In the genomic region with DNA sequence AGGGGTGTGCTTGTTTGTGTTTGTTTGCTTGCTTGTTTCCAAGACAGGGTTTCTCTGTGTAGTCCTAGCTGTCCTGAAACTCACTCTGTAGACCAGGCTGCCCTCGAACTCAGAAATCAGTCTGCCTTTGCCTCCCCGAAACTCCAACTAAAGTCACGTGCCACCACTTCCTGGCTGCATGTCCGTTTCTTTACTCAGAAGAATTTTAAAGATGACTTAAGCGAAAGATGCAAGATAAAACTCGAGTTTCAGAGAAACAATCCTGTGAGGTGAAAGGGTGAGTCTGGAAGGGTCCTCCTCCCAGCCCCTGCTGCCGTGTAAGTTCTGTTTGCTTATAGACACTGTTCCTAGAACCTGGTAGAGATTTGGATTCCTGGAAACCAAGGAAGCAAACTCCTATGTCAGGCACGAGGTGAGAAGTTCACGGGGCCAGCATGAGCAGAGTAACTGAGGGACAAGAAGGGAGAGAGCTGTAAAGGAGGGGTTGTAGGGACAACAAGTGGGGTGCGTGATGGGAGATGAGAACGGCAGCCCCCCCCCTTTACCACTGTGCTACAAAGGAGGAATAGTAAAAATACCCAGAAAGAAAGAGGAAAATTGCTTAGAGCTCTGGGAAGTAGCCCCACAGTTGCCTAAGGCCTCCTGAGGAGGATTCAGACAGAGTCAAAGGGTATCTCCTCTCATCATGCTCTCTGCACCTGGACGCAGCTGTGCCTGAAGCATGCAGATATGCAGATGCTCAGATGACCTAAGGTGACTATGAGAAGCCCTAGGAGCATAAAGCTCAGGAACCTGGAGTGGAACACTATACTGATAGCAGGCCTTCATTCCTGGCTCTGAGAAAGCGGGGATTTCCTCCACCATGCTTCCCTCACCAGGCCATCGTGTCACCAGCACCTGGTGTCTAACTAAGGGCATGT, we compare ENCODE assay signal across 21 mouse cellular contexts. TPM values are rescaled to one million over a fixed set of nuclear protein-coding genes. Genes with fewer than 3 reads are reported as not detected.
A peak's percentile ranks its signal among the peaks of the same experiment; 100 is the strongest.
DNase-seq lines count a peak whose midpoint lies in the region; ATAC-seq and TF ChIP-seq lines count a peak whose summit lies in the region.
"Had no signal": no experiment of that assay in that cellular context is flagged by ENCODE, and none has a peak within 500 bp of the region (broad histone marks: within the 10 kb centered on the region; RNA-seq: fewer than 3 reads in every experiment).

No protein-coding gene starts in this region.

- H3K36me3 ChIP-seq in liver, postnatal 0 days (replicated peaks; ENCODE audit: insufficient read depth, low read length), result no peaks in the 10 kb centered on the region
- no peaks in the 10 kb centered on the region for H3K36me3 ChIP-seq in liver, embryonic 12.5 days
- H3K36me3 ChIP-seq in G1E (replicated peaks), result no peaks in the 10 kb centered on the region
- H3K36me3 ChIP-seq: hindbrain, embryonic 13.5 days; intestine, embryonic 15.5 days; midbrain, embryonic 15.5 days; neural tube, embryonic 13.5 days had no signal

- no peak overlapping the region for H3K4me2 ChIP-seq in liver, postnatal 0 days (ENCODE audit: low read depth, low read length)
- no peak overlapping the region for H3K4me2 ChIP-seq in liver, embryonic 12.5 days
- H3K4me2 ChIP-seq: forebrain, embryonic 13.5 days; hindbrain, embryonic 13.5 days; intestine, embryonic 15.5 days; midbrain, embryonic 15.5 days; neural tube, embryonic 13.5 days had no signal

- no peak for TF ChIP-seq EP300 in liver, postnatal 0 days (IDR thresholded peaks at IDR 0.05; ENCODE audit: low read depth)

- no peak for DNase-seq in liver, postnatal 0 days
- DNase-seq in G1E (ENCODE audit: low spot score), result peak; percentile 41
- peak; percentile 87 for DNase-seq in yolk sac, embryonic 10.5 days (ENCODE audit: low spot score)
- DNase-seq in testis, postnatal 14 days (ENCODE audit: low spot score), result no peak
- DNase-seq in adrenal gland, postnatal 10 days, result no peak
- DNase-seq: adrenal gland, postnatal 14 days; cerebellum, adult 8-10 months; cerebellum, postnatal 36 days; gastrocnemius, postnatal 10 days; kidney, adult 8-10 months; kidney, postnatal 14 days; right cerebral cortex, postnatal 4 days; thymus, adult 18-20 months had no signal

- H3K4me1 ChIP-seq in liver, postnatal 0 days (ENCODE audit: insufficient read depth), result peaks cover 27% of the 10 kb centered on the region
- H3K4me1 ChIP-seq in liver, embryonic 12.5 days, result peaks cover 12% of the 10 kb centered on the region
- peaks cover 59% of the 10 kb centered on the region for H3K4me1 ChIP-seq in G1E (ENCODE audit: insufficient read depth, low read depth, low read length)
- H3K4me1 ChIP-seq: forebrain, embryonic 13.5 days; hindbrain, embryonic 13.5 days; intestine, embryonic 15.5 days; midbrain, embryonic 15.5 days; neural tube, embryonic 13.5 days had no signal

- H3K4me3 ChIP-seq in liver, postnatal 0 days (ENCODE audit: low read depth, low read length), result no peak overlapping the region
- no peak overlapping the region for H3K4me3 ChIP-seq in liver, embryonic 12.5 days
- no peak overlapping the region; the same call in 1 of the 2 replicates for H3K4me3 ChIP-seq in G1E (ENCODE audit: low read depth, low read length)
- H3K4me3 ChIP-seq: forebrain, embryonic 13.5 days; hindbrain, embryonic 13.5 days; intestine, embryonic 15.5 days; midbrain, embryonic 15.5 days; neural tube, embryonic 13.5 days had no signal

- H3K27me3 ChIP-seq in liver, postnatal 0 days (ENCODE audit: insufficient read depth, low read length), result 0 out of 2 replicates have a peak, but pooled peaks cover 6% of the 10 kb centered on the region
- peaks cover 29% of the 10 kb centered on the region for H3K27me3 ChIP-seq in liver, embryonic 12.5 days (replicated peaks)
- peaks cover 5% of the 10 kb centered on the region for H3K27me3 ChIP-seq in G1E (ENCODE audit: insufficient read depth, low read length)
- H3K27me3 ChIP-seq: forebrain, embryonic 13.5 days; intestine, embryonic 15.5 days; midbrain, embryonic 15.5 days; neural tube, embryonic 13.5 days; Patski had no signal

- no peak for TF ChIP-seq CTCF in liver, postnatal 0 days (IDR thresholded peaks at IDR 0.05; ENCODE audit: low read depth)
- no peak for TF ChIP-seq CTCF in G1E (IDR thresholded peaks at IDR 0.05; ENCODE audit: low read depth, low read length)

- H3K27ac ChIP-seq in liver, postnatal 0 days (ENCODE audit: low read depth), result no peak overlapping the region
- H3K27ac ChIP-seq in liver, embryonic 12.5 days, result no peak overlapping the region
- H3K27ac ChIP-seq: forebrain, embryonic 13.5 days; hindbrain, embryonic 13.5 days; intestine, embryonic 15.5 days; midbrain, embryonic 15.5 days; neural tube, embryonic 13.5 days had no signal

- H3K9me3 ChIP-seq in liver, postnatal 0 days (ENCODE audit: low read length), result no peaks in the 10 kb centered on the region
- no peaks in the 10 kb centered on the region for H3K9me3 ChIP-seq in liver, embryonic 12.5 days (replicated peaks)
- H3K9me3 ChIP-seq in G1E (replicated peaks), result no peaks in the 10 kb centered on the region
- H3K9me3 ChIP-seq: forebrain, embryonic 13.5 days; hindbrain, embryonic 13.5 days; intestine, embryonic 15.5 days; midbrain, embryonic 15.5 days; neural tube, embryonic 13.5 days had no signal

- ATAC-seq in liver, postnatal 0 days, result peak; percentile 21; the same call in 1 of the 2 replicates
- no peak for ATAC-seq in liver, embryonic 12.5 days
- peak; percentile 54 for ATAC-seq in G1E (ENCODE audit: extremely low read depth, insufficient number of reproducible peaks, low FRiP score, poor library complexity, severe bottlenecking)
- peak; percentile 61 for ATAC-seq in inflammation-experienced regulatory T-cells, adult 6 months
- ATAC-seq: forebrain, embryonic 13.5 days; intestine, embryonic 15.5 days; midbrain, embryonic 15.5 days; Patski had no signal

- WGBS in liver, postnatal 0 days (ENCODE audit: insufficient replicate concordance), result 49% methylated on average over 14 of the region's 14 CpGs
- whole genome bisulfite sequencing in liver, embryonic 12.5 days (ENCODE audit: insufficient replicate concordance), result 45% methylated on average over 14 of the region's 14 CpGs

- H3K9ac ChIP-seq in liver, postnatal 0 days (replicated peaks), result no peak overlapping the region
- no peak overlapping the region for H3K9ac ChIP-seq in liver, embryonic 12.5 days
- H3K9ac ChIP-seq: forebrain, embryonic 13.5 days; hindbrain, embryonic 13.5 days; intestine, embryonic 15.5 days; midbrain, embryonic 15.5 days; neural tube, embryonic 13.5 days had no signal

RNA-seq across cellular contexts. Expression of a gene that starts 8.4 kb away (rescaled TPM):
- 165 and 170 TPM in 2 replicates for polyA plus RNA-seq in liver, postnatal 0 days (2015; fragmentation: Nextera tagmentation; extraction: Ambion mirVana)
- 194 and 195 TPM in 2 replicates for polyA plus RNA-seq in liver, embryonic 12.5 days (2016; fragmentation: Nextera tagmentation; extraction: Ambion mirVana)
- 286 and 322 TPM in 2 replicates for total RNA-seq in G1E (2014; fragmentation: Nextera tagmentation)
- total RNA-seq in G1E (2017), result 61.7 and 85.4 TPM in 2 replicates
- polyA plus RNA-seq in G1E (2012), result 255 and 271 TPM in 2 replicates
- 100 to 1,000 TPM; 186 to 239 (median 213) TPM for polyA plus RNA-seq in inflammation-experienced regulatory T-cells, adult 6 months (2017; shearing (Covaris generic))
- total RNA-seq in adrenal gland, postnatal 10 days (2021), result 100 to 1,000 TPM; 222 to 223 TPM

RNA-seq across cellular contexts. Expression of a gene that starts 43.9 kb away (rescaled TPM):
- 4.1 and 4.5 TPM in 2 replicates for polyA plus RNA-seq in liver, postnatal 0 days (2015; fragmentation: Nextera tagmentation; extraction: Ambion mirVana)
- polyA plus RNA-seq in liver, embryonic 12.5 days (2016; fragmentation: Nextera tagmentation; extraction: Ambion mirVana), result 11.6 and 12.1 TPM in 2 replicates
- total RNA-seq in G1E (2014; fragmentation: Nextera tagmentation), result 126 TPM in 2 replicates
- 59.1 and 62.9 TPM in 2 replicates for total RNA-seq in G1E (2017)
- polyA plus RNA-seq in G1E (2012), result 30.3 and 30.5 TPM in 2 replicates
- polyA plus RNA-seq in inflammation-experienced regulatory T-cells, adult 6 months (2017; shearing (Covaris generic)), result 10 to 100 TPM in 2 of 3 experiments, 1 to 10 TPM in 1; 9.7 to 13.6 (median 10.8) TPM
- total RNA-seq in adrenal gland, postnatal 10 days (2021), result 10 to 100 TPM; 57.5 to 65.8 TPM

Comparison
In these comparisons a context has a peak if more than half of its experiments do, and no peak if none do; other contexts are left out.
1. DNase-seq: peak in G1E (single experiment) and yolk sac, embryonic 10.5 days (single experiment); none in liver, postnatal 0 days (single experiment), testis, postnatal 14 days (single experiment) and adrenal gland, postnatal 10 days (single experiment).